Mouse (Mus musculus) liver, embryonic 12.5 days (tissue): ENCODE measurements around the gene Ptbp2. TPM values are rescaled to one million over a fixed set of nuclear protein-coding genes. Genes with fewer than 3 reads are reported as not detected.

Source experiments
- ATAC-seq: fragments of 200-750 bp; cut with Nextera tagmentation; 2 replicates; pipeline ENCODE4 v1.8.0; 2017; ENCODE audit warnings: moderate number of reproducible peaks, mild to moderate bottlenecking, moderate library complexity
- H3K27ac ChIP-seq: fragments of 300-500 bp; sonication (generic); 2 replicates; pipeline ENCODE4 v1.5.1; 2016; ENCODE audit warnings: mild to moderate bottlenecking
- H3K27me3 ChIP-seq: fragments of 300-500 bp; sonication (generic); replicated peaks from 2 replicates; pipeline ENCODE4 v1.6.1; 2016; ENCODE audit warnings: mild to moderate bottlenecking, moderate library complexity
- H3K36me3 ChIP-seq: fragments of 300-500 bp; sonication (generic); 2 replicates; pipeline ENCODE4 v1.6.1; 2016; ENCODE audit warnings: mild to moderate bottlenecking, moderate library complexity
- H3K4me1 ChIP-seq: fragments of 300-500 bp; sonication (generic); 2 replicates; pipeline ENCODE4 v1.6.1; 2016
- H3K4me2 ChIP-seq: fragments of 300-500 bp; sonication (generic); 2 replicates; pipeline ENCODE4 v1.6.1; 2016; ENCODE audit warnings: mild to moderate bottlenecking, moderate library complexity
- H3K4me3 ChIP-seq: fragments of 300-500 bp; sonication (generic); 2 replicates; pipeline ENCODE4 v1.5.1; 2016; ENCODE audit warnings: mild to moderate bottlenecking, moderate library complexity
- H3K9ac ChIP-seq: fragments of 300-500 bp; sonication (generic); 2 replicates; pipeline ENCODE4 v1.6.1; 2016; ENCODE audit warnings: mild to moderate bottlenecking, moderate library complexity
- H3K9me3 ChIP-seq: fragments of 300-500 bp; sonication (generic); replicated peaks from 2 replicates; pipeline ENCODE4 v1.6.1; 2016; ENCODE audit warnings: mild to moderate bottlenecking, moderate library complexity
- WGBS: fragments of 180-500 bp; shearing (Covaris S2); methylation state at CpG from one replicate; pipeline ENCODE4 v1.1.7; 2016; ENCODE audit not compliant: insufficient replicate concordance; 5-methylcytosine and 5-hydroxymethylcytosine counted together
- polyA plus RNA-seq: library from polyadenylated mRNA; unstranded; fragments of >200 nt; fragmentation: Nextera tagmentation; extraction: Ambion mirVana; gene quantifications from 2 replicates; pipeline ENCODE4 v1.2.1, GENCODE M21; 2016

The Ptbp2 gene
- polyA plus RNA-seq, 1 experiment from 2014 or later: 12.8 TPM

- H3K36me3 ChIP-seq: peaks cover 31% of the 10 kb centered on the region
- H3K9ac ChIP-seq: no peak overlapping the region
- peaks cover 6% of the 10 kb centered on the region; the same call in 1 of the 2 replicates for H3K4me1 ChIP-seq
- ATAC-seq: no peak
- no peak overlapping the region for H3K27ac ChIP-seq
- WGBS: 23% methylated on average over 2 of the region's 2 CpGs
- no peak overlapping the region for H3K4me2 ChIP-seq
- no peak overlapping the region for H3K4me3 ChIP-seq
- H3K9me3 ChIP-seq: no peaks in the 10 kb centered on the region
- H3K27me3 ChIP-seq: no peaks in the 10 kb centered on the region
These were observed 20.5 kb downstream of the Ptbp2 start for GRCm38 (mm10) chr3:119763772-119764171.

GRCm38 (mm10) chr3:119761732-119762131 is 22.5 kb downstream of the Ptbp2 start:
- H3K4me3 ChIP-seq: no peak overlapping the region
- no peak overlapping the region for H3K4me2 ChIP-seq
- no peak overlapping the region for H3K27ac ChIP-seq
- H3K9ac ChIP-seq: no peak overlapping the region
- H3K36me3 ChIP-seq: peaks cover 26% of the 10 kb centered on the region
- WGBS: 86% methylated on average over 3 of the region's 3 CpGs
- H3K4me1 ChIP-seq: peaks cover 6% of the 10 kb centered on the region; the same call in 1 of the 2 replicates
- no peaks in the 10 kb centered on the region for H3K9me3 ChIP-seq
- no peak for ATAC-seq
- H3K27me3 ChIP-seq: no peaks in the 10 kb centered on the region

- Histone ChIP-seq H3K36me3 (peaks cover 13% of the 10 kb centered on the region), H3K9ac (no peak overlapping the region), H3K9me3 (no peaks in the 10 kb centered on the region), H3K4me1 (peaks cover 10% of the 10 kb centered on the region; the same call in 1 of the 2 replicates), H3K4me3 (no peak overlapping the region), H3K27ac (no peak overlapping the region), H3K27me3 (no peaks in the 10 kb centered on the region), H3K4me2 (no peak overlapping the region)
- no peak for ATAC-seq
These were observed 30.5 kb downstream of the Ptbp2 start for GRCm38 (mm10) chr3:119753791-119754190.

GRCm38 (mm10) chr3:119749551-119750249 is 34.6 kb downstream of the Ptbp2 start:
- WGBS: 86% methylated on average over 3 of the region's 3 CpGs
- H3K4me2 ChIP-seq: no peak overlapping the region
- H3K27ac ChIP-seq: no peak overlapping the region
- no peaks in the 10 kb centered on the region for H3K9me3 ChIP-seq
- no peaks in the 10 kb centered on the region for H3K27me3 ChIP-seq
- peaks cover 21% of the 10 kb centered on the region for H3K36me3 ChIP-seq
- H3K9ac ChIP-seq: no peak overlapping the region
- no peak overlapping the region for H3K4me3 ChIP-seq
- no peak for ATAC-seq
- peaks cover 7% of the 10 kb centered on the region; the same call in 1 of the 2 replicates for H3K4me1 ChIP-seq

GRCm38 (mm10) chr3:119749140-119749539 is 35.1 kb downstream of the Ptbp2 start:
- no peak for ATAC-seq
- no peaks in the 10 kb centered on the region for H3K9me3 ChIP-seq
- no peak overlapping the region for H3K27ac ChIP-seq
- H3K27me3 ChIP-seq: no peaks in the 10 kb centered on the region
- H3K4me2 ChIP-seq: no peak overlapping the region
- no peak overlapping the region for H3K9ac ChIP-seq
- 58% methylated on average over 2 of the region's 2 CpGs for WGBS
- peaks cover 23% of the 10 kb centered on the region for H3K36me3 ChIP-seq
- H3K4me3 ChIP-seq: no peak overlapping the region
- peaks cover 7% of the 10 kb centered on the region; the same call in 1 of the 2 replicates for H3K4me1 ChIP-seq

GRCm38 (mm10) chr3:119746656-119747055 is 37.6 kb downstream of the Ptbp2 start:
- no peak for ATAC-seq
- no peak overlapping the region for H3K4me3 ChIP-seq

GRCm38 (mm10) chr3:119745801-119746200 is 38.5 kb downstream of the Ptbp2 start:
- H3K9me3 ChIP-seq: no peaks in the 10 kb centered on the region
- peaks cover 7% of the 10 kb centered on the region; the same call in 1 of the 2 replicates for H3K4me1 ChIP-seq
- H3K27me3 ChIP-seq: no peaks in the 10 kb centered on the region
- H3K36me3 ChIP-seq: peaks cover 29% of the 10 kb centered on the region
- no peak for ATAC-seq
- H3K4me3 ChIP-seq: no peak overlapping the region
- H3K9ac ChIP-seq: no peak overlapping the region
- 58% methylated on average over 1 of the region's 1 CpGs for WGBS
- no peak overlapping the region for H3K4me2 ChIP-seq
- no peak overlapping the region for H3K27ac ChIP-seq

More at GRCm38 (mm10) chr3:119746656-119747055, 37.6 kb downstream of the Ptbp2 start:
- Histone ChIP-seq H3K9me3 (no peaks in the 10 kb centered on the region), H3K27me3 (no peaks in the 10 kb centered on the region), H3K4me2 (no peak overlapping the region), H3K4me1 (peaks cover 7% of the 10 kb centered on the region; the same call in 1 of the 2 replicates), H3K27ac (no peak overlapping the region), H3K36me3 (peaks cover 31% of the 10 kb centered on the region), H3K9ac (no peak overlapping the region)
- 59% methylated on average over 2 of the region's 2 CpGs for WGBS

GRCm38 (mm10) chr3:119729863-119730262 is 54.4 kb downstream of the Ptbp2 start:
- Histone ChIP-seq H3K4me2 (no peak overlapping the region), H3K36me3 (peaks cover 22% of the 10 kb centered on the region), H3K27ac (no peak overlapping the region), H3K4me3 (no peak overlapping the region), H3K27me3 (no peaks in the 10 kb centered on the region), H3K4me1 (no peaks in the 10 kb centered on the region), H3K9me3 (no peaks in the 10 kb centered on the region), H3K9ac (no peak overlapping the region)
- ATAC-seq: no peak
- 81% methylated on average over 2 of the region's 2 CpGs for WGBS

- WGBS: 83% methylated on average over 5 of the region's 5 CpGs
- ATAC-seq: peak; percentile 32; the same call in 1 of the 2 replicates
- H3K9ac ChIP-seq: no peak overlapping the region
- H3K4me2 ChIP-seq: no peak overlapping the region
- H3K4me1 ChIP-seq: no peaks in the 10 kb centered on the region
- no peaks in the 10 kb centered on the region for H3K27me3 ChIP-seq
- no peak overlapping the region for H3K27ac ChIP-seq
- H3K36me3 ChIP-seq: no peaks in the 10 kb centered on the region
- H3K4me3 ChIP-seq: no peak overlapping the region
- no peaks in the 10 kb centered on the region for H3K9me3 ChIP-seq
These were observed 72.2 kb downstream of the Ptbp2 start for GRCm38 (mm10) chr3:119712066-119712465.

GRCm38 (mm10) chr3:119711503-119711902 is 72.8 kb downstream of the Ptbp2 start:
- Histone ChIP-seq H3K9me3 (no peaks in the 10 kb centered on the region), H3K27ac (no peak overlapping the region), H3K27me3 (no peaks in the 10 kb centered on the region), H3K36me3 (no peaks in the 10 kb centered on the region), H3K4me1 (no peaks in the 10 kb centered on the region), H3K9ac (no peak overlapping the region), H3K4me2 (no peak overlapping the region), H3K4me3 (no peak overlapping the region)
- no peak for ATAC-seq
- 72% methylated on average over 3 of the region's 3 CpGs for WGBS

GRCm38 (mm10) chr3:119701467-119701866 is 82.8 kb downstream of the Ptbp2 start:
- Histone ChIP-seq H3K27ac (no peak overlapping the region), H3K9me3 (no peaks in the 10 kb centered on the region), H3K4me1 (no peaks in the 10 kb centered on the region), H3K9ac (no peak overlapping the region), H3K4me2 (no peak overlapping the region), H3K27me3 (no peaks in the 10 kb centered on the region), H3K36me3 (no peaks in the 10 kb centered on the region), H3K4me3 (no peak overlapping the region)
- peak; percentile 49; the same call in 1 of the 2 replicates for ATAC-seq
- 56% methylated on average over 3 of the region's 3 CpGs for WGBS

GRCm38 (mm10) chr3:119684741-119685140 is 99.5 kb downstream of the Ptbp2 start:
- ATAC-seq: no peak
- Histone ChIP-seq H3K4me1 (no peaks in the 10 kb centered on the region), H3K9ac (no peak overlapping the region), H3K9me3 (no peaks in the 10 kb centered on the region), H3K4me2 (no peak overlapping the region), H3K4me3 (no peak overlapping the region), H3K27ac (no peak overlapping the region), H3K36me3 (no peaks in the 10 kb centered on the region), H3K27me3 (no peaks in the 10 kb centered on the region)
- WGBS: 72% methylated on average over 6 of the region's 6 CpGs
